Mouse (Mus musculus) natural killer cell, adult 2 months (primary cell): Measurements from ENCODE around the gene Clec2d.
"Not testable (repeated sequence)": the region's sequence is repeated elsewhere in the genome, so short reads cannot be mapped to it uniquely, and the experiment has no call there.

Source experiments
- DNase-seq, 2 experiments: peaks; one replicate each; pipeline ENCODE4 v3.0.0; 2022; ENCODE audit warnings: low spot score in 2 of 2

Clec2d gene

GRCm38 (mm10) chr6:129180403-129181169, at the start of gene Clec2d:
Gene Clec2d, plus strand, starts transcription at chr6:129180615.
- DNase-seq, result peak; percentile 81 to 83

GRCm38 (mm10) chr6:129132604-129133341, 47.6 kb upstream of the Clec2d start:
- DNase-seq, result no peak

GRCm38 (mm10) chr6:129146812-129147211, 33.6 kb upstream of the Clec2d start:
- DNase-seq, result no peak

- no peak for DNase-seq
Measured at GRCm38 (mm10) chr6:129160103-129160502, 20.3 kb upstream of the Clec2d start.

GRCm38 (mm10) chr6:129161136-129161535, 19.3 kb upstream of the Clec2d start:
- no peak for DNase-seq

- DNase-seq, result no peak
Measured at GRCm38 (mm10) chr6:129161951-129162350, 18.5 kb upstream of the Clec2d start.

GRCm38 (mm10) chr6:129162587-129163159, 17.7 kb upstream of the Clec2d start:
- DNase-seq, result no peak

- DNase-seq, result no peak
Measured at GRCm38 (mm10) chr6:129163606-129164005, 16.8 kb upstream of the Clec2d start.

GRCm38 (mm10) chr6:129170925-129171324, 9.5 kb upstream of the Clec2d start:
- DNase-seq, result no peak

- no peak for DNase-seq
Measured at GRCm38 (mm10) chr6:129171675-129172074, 8.7 kb upstream of the Clec2d start.

- no peak for DNase-seq
Measured at GRCm38 (mm10) chr6:129174836-129175235, 5.6 kb upstream of the Clec2d start.

- DNase-seq, result no peak
Measured at GRCm38 (mm10) chr6:129175612-129176011, 4.8 kb upstream of the Clec2d start.

- DNase-seq, result no peak
Measured at GRCm38 (mm10) chr6:129176621-129177020, 3.8 kb upstream of the Clec2d start.

GRCm38 (mm10) chr6:129179281-129179680, 1.1 kb upstream of the Clec2d start:
- DNase-seq, result no peak

- DNase-seq, result not testable (repeated sequence)
Measured at GRCm38 (mm10) chr6:129179831-129180230, 584 bp upstream of the Clec2d start.

- no peak for DNase-seq
Measured at GRCm38 (mm10) chr6:129181249-129181648, 834 bp downstream of the Clec2d start.

- peak in 1 of 2 experiments; percentile 11 for DNase-seq
Measured at GRCm38 (mm10) chr6:129181683-129182082, 1.3 kb downstream of the Clec2d start.

- no peak for DNase-seq
Measured at GRCm38 (mm10) chr6:129182518-129182917, 2.1 kb downstream of the Clec2d start.

- DNase-seq, result not testable (repeated sequence)
Measured at GRCm38 (mm10) chr6:129184001-129184400, 3.6 kb downstream of the Clec2d start.

GRCm38 (mm10) chr6:129184788-129185187, 4.4 kb downstream of the Clec2d start:
- DNase-seq, result no peak

- no peak for DNase-seq
Measured at GRCm38 (mm10) chr6:129186022-129186421, 5.6 kb downstream of the Clec2d start.

- DNase-seq, result no peak
Measured at GRCm38 (mm10) chr6:129186457-129187199, 6.2 kb downstream of the Clec2d start.
